Mouse (Mus musculus) hindbrain, embryonic 10.5 days (tissue): ENCODE results near the gene Znrd1. TPM values are rescaled to one million over a fixed set of nuclear protein-coding genes. Genes with fewer than 3 reads are reported as not detected.

ENCODE experiments used
- DNase-seq: peaks from one replicate; pipeline ENCODE4 v3.0.0-alpha.2; 2017; ENCODE audit warnings: low spot score
- H3K27ac ChIP-seq: fragments of 300-500 bp; sonication (generic); 2 replicates; pipeline ENCODE4 v1.5.1; 2016; ENCODE audit warnings: mild to moderate bottlenecking, moderate library complexity
- H3K27me3 ChIP-seq: fragments of 300-500 bp; sonication (generic); 2 replicates; pipeline ENCODE4 v1.6.1; 2016; ENCODE audit warnings: mild to moderate bottlenecking; ENCODE audit not compliant: poor library complexity, insufficient read depth, severe bottlenecking
- H3K36me3 ChIP-seq: fragments of 300-500 bp; sonication (generic); 2 replicates; pipeline ENCODE4 v1.6.1; 2016; ENCODE audit warnings: mild to moderate bottlenecking, moderate library complexity
- H3K4me1 ChIP-seq: fragments of 300-500 bp; sonication (generic); replicated peaks from 2 replicates; pipeline ENCODE4 v1.6.1; 2016; ENCODE audit warnings: mild to moderate bottlenecking
- H3K4me3 ChIP-seq: fragments of 300-500 bp; sonication (generic); 2 replicates; pipeline ENCODE4 v1.5.1; 2016; ENCODE audit warnings: mild to moderate bottlenecking, moderate library complexity
- H3K9me3 ChIP-seq: fragments of 300-500 bp; sonication (generic); 2 replicates; pipeline ENCODE4 v1.6.1; 2016; ENCODE audit warnings: mild to moderate bottlenecking, moderate library complexity
- WGBS: fragments of 180-500 bp; shearing (Covaris S2); methylation state at CpG from one replicate; pipeline ENCODE4 v1.1.7; 2016; 5-methylcytosine and 5-hydroxymethylcytosine counted together
- polyA plus RNA-seq: library from polyadenylated mRNA; unstranded; fragments of >200 nt; fragmentation: Nextera tagmentation; extraction: Ambion mirVana; gene quantifications from 2 replicates; pipeline ENCODE4 v1.2.1, GENCODE M21; 2016

Znrd1 gene
- polyA plus RNA-seq, 1 experiment from 2014 or later: 95.3 TPM

GRCm38 (mm10) chr17:36989437-36989836, 31.1 kb upstream of the Znrd1 start, which contains the start of gene H2-M5:
Gene H2-M5, minus strand, starts transcription at chr17:36989537.
- H3K4me1 ChIP-seq: peaks cover 6% of the 10 kb centered on the region
- no peaks in the 10 kb centered on the region for H3K9me3 ChIP-seq
- no peaks in the 10 kb centered on the region for H3K36me3 ChIP-seq
- H3K4me3 ChIP-seq: peak within 1 kb of the TSS; percentile 9; the same call in 1 of the 2 replicates
- no peak within 1 kb of the TSS for H3K27ac ChIP-seq
- whole genome bisulfite sequencing: 25% methylated on average over 5 of the region's 5 CpGs
- H3K27me3 ChIP-seq: peaks cover 48% of the 10 kb centered on the region
- no peak for DNase-seq

DNA sequence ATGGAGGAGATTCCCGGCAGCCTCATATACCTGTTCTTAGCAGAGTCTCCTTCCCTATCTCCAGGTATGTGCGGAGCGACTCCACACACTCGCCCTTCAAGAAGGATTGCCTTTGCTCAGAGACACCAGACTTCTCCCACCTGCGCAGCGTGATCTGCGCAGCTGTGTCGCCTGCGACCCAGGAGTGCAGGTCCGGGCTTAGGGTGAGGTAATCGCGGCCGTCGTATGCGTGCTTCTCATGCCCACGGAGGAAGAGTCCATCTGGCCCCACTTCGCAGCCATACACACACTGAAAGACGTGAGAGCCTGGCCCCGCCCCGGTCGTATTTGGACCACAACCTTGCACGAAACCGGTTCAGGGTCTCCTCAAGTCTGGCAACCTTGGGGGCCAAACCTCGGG, 30.1 kb upstream of the Znrd1 start:
- no peak for DNase-seq
- H3K4me3 ChIP-seq: peak overlapping the region; percentile 9; the same call in 1 of the 2 replicates
- WGBS: 6% methylated on average over 24 of the region's 24 CpGs

GRCm38 (mm10) chr17:36982253-36983155, 24.1 kb upstream of the Znrd1 start:
- no peak for DNase-seq
- no peaks in the 10 kb centered on the region for H3K36me3 ChIP-seq

More for the DNA sequence above, 30.1 kb upstream of the Znrd1 start:
- Histone ChIP-seq H3K27me3 (peaks cover 48% of the 10 kb centered on the region), H3K9me3 (no peaks in the 10 kb centered on the region), H3K27ac (no peak overlapping the region), H3K4me1 (peaks cover 6% of the 10 kb centered on the region), H3K36me3 (no peaks in the 10 kb centered on the region)

DNA sequence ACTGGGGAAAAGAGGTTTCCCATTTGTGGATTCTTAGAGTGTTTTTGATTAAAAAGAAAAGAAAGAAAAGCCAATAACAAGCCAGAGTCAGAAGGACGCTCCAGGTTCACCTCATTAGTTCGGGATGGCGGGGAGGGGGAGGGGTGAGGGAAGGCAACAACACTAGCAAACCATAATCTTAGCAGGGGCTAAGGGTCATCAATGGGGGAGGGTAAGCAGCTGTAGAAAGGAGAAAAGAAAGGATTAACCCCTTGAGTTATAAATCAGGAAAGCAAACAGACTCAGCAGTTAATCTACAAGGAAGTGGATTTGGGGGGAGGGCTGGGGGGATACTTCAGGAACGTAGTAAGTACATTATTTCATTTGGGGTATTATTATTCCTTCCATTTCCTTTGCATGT, 23.5 kb upstream of the Znrd1 start:
- Histone ChIP-seq H3K27me3 (peaks cover 21% of the 10 kb centered on the region), H3K4me3 (peak overlapping the region; percentile 21), H3K27ac (no peak overlapping the region), H3K9me3 (no peaks in the 10 kb centered on the region), H3K36me3 (no peaks in the 10 kb centered on the region), H3K4me1 (peaks cover 15% of the 10 kb centered on the region)
- 11% methylated on average over 4 of the region's 4 CpGs for WGBS
- no peak for DNase-seq

More at GRCm38 (mm10) chr17:36982253-36983155, 24.1 kb upstream of the Znrd1 start:
- H3K9me3 ChIP-seq: no peaks in the 10 kb centered on the region
- H3K4me3 ChIP-seq: no peak overlapping the region
- 43% methylated on average over 5 of the region's 5 CpGs for WGBS
- H3K4me1 ChIP-seq: peaks cover 15% of the 10 kb centered on the region
- no peak overlapping the region for H3K27ac ChIP-seq
- H3K27me3 ChIP-seq: peaks cover 27% of the 10 kb centered on the region

- no peak within 1 kb of the TSS for H3K27ac ChIP-seq
- peaks cover 16% of the 10 kb centered on the region for H3K27me3 ChIP-seq
- no peaks in the 10 kb centered on the region for H3K9me3 ChIP-seq
- H3K4me1 ChIP-seq: peaks cover 15% of the 10 kb centered on the region
- H3K4me3 ChIP-seq: peak within 1 kb of the TSS; percentile 21
- no peaks in the 10 kb centered on the region for H3K36me3 ChIP-seq
- no peak for DNase-seq
- 15% methylated on average over 18 of the region's 18 CpGs for WGBS
These were observed 23.0 kb upstream of the Znrd1 start, which contains the start of gene 2410137M14Rik for GRCm38 (mm10) chr17:36981221-36981813. Gene 2410137M14Rik, minus strand, starts transcription at chr17:36981237.

GRCm38 (mm10) chr17:36973271-36973787, 15.0 kb upstream of the Znrd1 start:
- Histone ChIP-seq H3K36me3 (no peaks in the 10 kb centered on the region), H3K4me3 (no peak overlapping the region), H3K9me3 (no peaks in the 10 kb centered on the region), H3K27ac (no peak overlapping the region), H3K27me3 (no peaks in the 10 kb centered on the region), H3K4me1 (no peaks in the 10 kb centered on the region)
- 73% methylated on average over 8 of the region's 8 CpGs for WGBS
- no peak for DNase-seq

- 85% methylated on average over 3 of the region's 3 CpGs for WGBS
- no peak for DNase-seq
- no peaks in the 10 kb centered on the region for H3K27me3 ChIP-seq
- H3K4me3 ChIP-seq: no peak overlapping the region
- no peak overlapping the region for H3K27ac ChIP-seq
- H3K36me3 ChIP-seq: no peaks in the 10 kb centered on the region
- H3K9me3 ChIP-seq: no peaks in the 10 kb centered on the region
- no peaks in the 10 kb centered on the region for H3K4me1 ChIP-seq
These were observed 14.4 kb upstream of the Znrd1 start for GRCm38 (mm10) chr17:36972791-36973190.

DNA sequence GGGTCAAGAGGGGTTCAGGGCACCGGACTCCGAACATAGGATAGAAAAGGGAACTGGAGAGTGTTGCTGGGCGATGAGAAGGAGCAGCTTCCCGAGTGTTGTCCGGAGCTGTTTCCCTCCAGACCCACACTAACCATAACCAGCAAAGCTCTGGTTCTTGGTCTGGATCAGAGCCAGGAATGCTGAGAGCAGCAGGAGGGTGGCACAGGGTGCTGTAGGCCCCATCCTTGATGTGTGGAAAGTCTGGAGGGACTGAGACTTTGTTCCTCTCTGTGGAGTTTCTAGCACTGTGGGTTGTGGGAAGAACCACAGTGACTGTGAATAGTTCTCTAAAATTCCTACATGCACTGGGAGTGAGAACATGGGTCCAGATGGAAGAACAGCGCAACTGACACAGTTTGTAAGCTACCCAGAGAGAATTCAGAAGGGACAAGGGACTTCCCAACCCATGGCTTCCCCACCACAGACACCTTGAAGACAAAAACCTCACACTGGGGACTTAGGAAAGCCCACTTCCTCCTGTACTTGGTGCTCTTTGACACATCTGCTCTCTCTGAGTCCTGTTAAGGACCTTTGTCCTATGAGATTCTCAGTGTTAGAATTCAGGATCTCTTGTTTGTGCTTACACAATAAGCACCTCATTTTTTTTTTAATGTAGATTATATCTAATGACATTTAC, 13.0 kb upstream of the Znrd1 start:
- Histone ChIP-seq H3K27ac (no peak overlapping the region), H3K4me3 (no peak overlapping the region), H3K36me3 (no peaks in the 10 kb centered on the region), H3K27me3 (no peaks in the 10 kb centered on the region), H3K4me1 (no peaks in the 10 kb centered on the region), H3K9me3 (no peaks in the 10 kb centered on the region)
- WGBS: 88% methylated on average over 6 of the region's 6 CpGs
- no peak for DNase-seq

- Histone ChIP-seq H3K27ac (no peak overlapping the region), H3K9me3 (no peaks in the 10 kb centered on the region), H3K36me3 (no peaks in the 10 kb centered on the region), H3K4me3 (no peak overlapping the region), H3K4me1 (no peaks in the 10 kb centered on the region), H3K27me3 (no peaks in the 10 kb centered on the region)
- 82% methylated on average over 14 of the region's 14 CpGs for WGBS
- DNase-seq: no peak
These were observed 12.0 kb upstream of the Znrd1 start for GRCm38 (mm10) chr17:36970316-36970890.

DNA sequence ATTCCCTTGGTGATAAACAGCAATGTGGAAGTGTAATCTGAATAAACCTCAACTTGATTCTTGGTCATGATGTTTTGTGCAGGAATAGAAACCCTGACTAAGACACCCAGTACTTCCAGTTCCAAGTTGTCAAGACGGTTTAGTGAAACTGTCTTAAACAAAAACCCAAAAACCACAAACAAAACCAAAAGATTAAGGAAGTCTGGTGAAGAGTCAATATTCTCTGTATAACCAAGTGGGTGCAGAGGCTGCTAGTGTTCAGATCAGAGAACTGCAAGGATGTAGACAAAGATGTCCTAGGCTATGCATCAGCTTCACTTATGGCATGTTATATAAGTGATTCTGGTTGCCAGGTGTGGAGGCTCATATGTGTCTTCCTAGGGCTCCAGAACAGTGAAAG, 8.5 kb upstream of the Znrd1 start:
- Histone ChIP-seq H3K27ac (no peak overlapping the region), H3K4me3 (no peak overlapping the region), H3K9me3 (no peaks in the 10 kb centered on the region), H3K27me3 (no peaks in the 10 kb centered on the region), H3K36me3 (no peaks in the 10 kb centered on the region), H3K4me1 (no peaks in the 10 kb centered on the region)
- WGBS: 79% methylated on average over 1 of the region's 1 CpGs
- DNase-seq: no peak

- no peak for DNase-seq
- no peaks in the 10 kb centered on the region for H3K9me3 ChIP-seq
- WGBS: 75% methylated on average over 1 of the region's 1 CpGs
- no peaks in the 10 kb centered on the region for H3K27me3 ChIP-seq
- H3K36me3 ChIP-seq: peaks cover 7% of the 10 kb centered on the region
- H3K4me1 ChIP-seq: peaks cover 19% of the 10 kb centered on the region
- no peak overlapping the region for H3K27ac ChIP-seq
- H3K4me3 ChIP-seq: no peak overlapping the region
These were observed 2.8 kb upstream of the Znrd1 start for GRCm38 (mm10) chr17:36961125-36961524.

GRCm38 (mm10) chr17:36958884-36959283, 525 bp upstream of the Znrd1 start:
- Histone ChIP-seq H3K36me3 (peaks cover 18% of the 10 kb centered on the region), H3K9me3 (no peaks in the 10 kb centered on the region), H3K4me1 (peaks cover 19% of the 10 kb centered on the region), H3K27me3 (no peaks in the 10 kb centered on the region), H3K27ac (peak overlapping the region; percentile 92), H3K4me3 (peak overlapping the region; percentile 89)
- 10% methylated on average over 12 of the region's 12 CpGs for WGBS
- DNase-seq: no peak
